Mouse (Mus musculus): ENCODE measurements at regions not wholly inside any gene's neighbourhood (a gene's known extent, or its start where the extent isn't known, plus 50 kb on each side); places are given as distances from the start of the nearest gene placed in this dataset.

DNA sequence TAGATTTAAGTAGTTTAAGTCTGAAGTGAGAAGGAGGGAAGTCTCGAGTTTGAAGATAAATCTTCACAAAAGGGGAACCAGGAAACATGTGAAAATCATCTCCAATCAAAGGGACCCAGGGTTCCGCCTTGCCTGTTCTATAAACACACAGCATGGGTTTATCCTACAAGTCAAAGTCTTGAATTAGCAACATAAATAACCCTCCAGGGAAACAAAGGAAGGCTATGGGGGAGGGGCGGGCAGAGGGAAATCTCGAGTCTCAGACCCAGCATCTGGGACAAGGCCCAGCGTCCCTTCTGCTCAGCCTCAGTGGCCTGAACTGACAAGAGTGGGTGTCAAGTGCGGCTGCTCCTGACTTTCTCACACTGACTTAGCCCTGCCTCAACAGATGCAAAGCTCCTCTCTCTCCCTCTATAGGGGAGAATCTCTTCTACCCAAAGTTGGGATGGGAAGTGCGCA, 240.3 kb upstream of the Lrig3 start:
- DNase-seq (ENCODE audit: low read depth): no peak

DNA sequence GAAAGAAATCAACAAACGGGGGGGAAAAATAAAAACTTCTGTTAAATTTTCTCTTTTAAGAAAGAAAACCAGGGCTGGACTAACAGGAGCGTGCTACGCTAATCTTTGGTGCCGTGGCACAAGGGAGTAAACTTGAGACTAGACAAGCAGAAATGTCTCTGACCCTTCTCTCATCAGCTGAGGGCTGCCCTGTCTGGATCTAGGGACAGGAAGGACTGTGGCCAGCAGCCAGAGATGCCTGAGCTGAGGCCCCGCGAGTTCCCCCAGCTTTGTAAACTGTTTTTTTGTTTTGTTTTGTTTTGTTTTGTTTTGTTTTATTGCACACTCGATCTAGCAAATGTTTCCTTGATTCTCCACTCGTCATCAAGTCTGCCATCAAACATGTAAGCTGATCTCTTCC, 239.4 kb upstream of the Lrig3 start:
- DNase-seq (ENCODE audit: low read depth): no peak

DNA sequence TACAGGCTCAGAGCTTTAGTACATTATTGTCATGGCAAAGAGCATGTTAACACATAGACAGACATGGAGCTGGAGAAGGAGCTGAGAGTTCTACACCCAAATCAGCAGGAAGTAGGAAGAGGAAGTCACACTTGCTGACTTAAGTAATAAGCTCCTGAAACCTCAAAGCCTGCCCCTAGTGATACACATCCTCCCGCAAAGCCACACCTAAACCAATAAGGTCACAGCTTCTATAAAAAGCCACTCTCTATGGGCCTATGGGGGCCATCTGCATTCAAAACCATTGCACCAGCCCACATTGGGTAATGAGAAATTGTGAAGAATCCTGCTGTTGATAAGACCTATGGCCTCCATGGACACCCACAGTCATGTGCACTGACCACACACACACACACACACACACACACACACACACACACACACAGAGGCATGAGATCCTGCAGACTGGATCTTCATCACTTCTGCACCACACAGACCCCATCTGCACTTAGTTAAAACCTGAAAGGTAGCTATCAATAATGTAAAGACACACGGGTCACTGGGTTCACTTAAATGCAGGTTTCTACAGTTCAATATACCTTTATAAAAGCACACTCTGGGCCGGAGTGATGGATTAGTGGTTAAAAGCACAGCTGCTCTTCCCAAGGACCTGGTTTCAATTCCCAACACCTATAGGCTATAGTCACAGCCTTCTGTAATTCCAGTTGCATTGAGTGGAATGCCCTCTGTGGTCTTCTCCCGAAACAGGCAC, 230.0 kb upstream of the Lrig3 start:
- no peak for DNase-seq (ENCODE audit: low read depth)

DNA sequence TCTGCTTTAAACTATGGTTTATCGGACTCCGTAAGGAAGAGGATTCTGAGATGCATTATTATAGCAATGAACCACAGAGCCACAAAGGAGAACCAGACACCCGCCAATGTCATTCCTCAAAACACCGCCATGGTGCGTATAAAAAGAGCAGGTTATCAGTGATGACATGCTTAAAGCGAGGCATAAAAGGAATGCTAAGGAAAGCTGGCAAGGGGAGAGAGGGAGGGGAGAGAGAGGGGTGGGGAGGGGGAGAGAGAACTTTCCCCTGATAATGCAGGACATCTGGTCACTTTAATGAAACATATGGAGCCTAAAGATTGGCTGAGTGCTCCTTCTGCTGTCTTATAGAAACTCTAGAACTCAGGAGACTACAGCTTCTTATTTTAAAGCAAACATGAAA, 222.8 kb upstream of the Lrig3 start:
- no peak for DNase-seq (ENCODE audit: low read depth)

DNA sequence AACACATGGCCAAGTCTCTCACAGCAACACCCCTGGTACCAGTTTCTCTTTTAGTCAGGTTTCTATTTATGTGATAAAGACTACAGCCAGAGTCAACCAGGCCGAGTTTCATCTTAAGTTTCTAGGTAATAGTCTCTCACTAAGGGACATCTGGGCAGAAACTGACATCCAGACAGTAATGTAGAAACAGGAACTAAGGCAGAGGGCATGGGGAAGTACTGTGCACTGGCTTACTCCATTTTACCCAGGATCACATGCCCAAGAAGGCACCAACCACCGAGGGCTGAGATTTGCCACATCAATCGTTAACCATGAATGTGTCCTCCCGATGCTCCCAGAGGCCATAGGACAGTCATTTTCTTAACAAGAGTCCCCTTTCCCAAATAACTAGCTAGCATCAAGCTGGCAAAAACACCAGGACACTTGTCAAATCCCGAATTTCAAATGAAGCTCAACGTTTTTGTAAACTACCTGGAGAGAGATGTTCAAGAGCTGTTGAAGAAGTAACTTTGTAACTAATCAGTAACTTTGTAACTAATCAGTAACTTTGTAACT, 216.9 kb upstream of the Lrig3 start:
- DNase-seq (ENCODE audit: low read depth): no peak

DNA sequence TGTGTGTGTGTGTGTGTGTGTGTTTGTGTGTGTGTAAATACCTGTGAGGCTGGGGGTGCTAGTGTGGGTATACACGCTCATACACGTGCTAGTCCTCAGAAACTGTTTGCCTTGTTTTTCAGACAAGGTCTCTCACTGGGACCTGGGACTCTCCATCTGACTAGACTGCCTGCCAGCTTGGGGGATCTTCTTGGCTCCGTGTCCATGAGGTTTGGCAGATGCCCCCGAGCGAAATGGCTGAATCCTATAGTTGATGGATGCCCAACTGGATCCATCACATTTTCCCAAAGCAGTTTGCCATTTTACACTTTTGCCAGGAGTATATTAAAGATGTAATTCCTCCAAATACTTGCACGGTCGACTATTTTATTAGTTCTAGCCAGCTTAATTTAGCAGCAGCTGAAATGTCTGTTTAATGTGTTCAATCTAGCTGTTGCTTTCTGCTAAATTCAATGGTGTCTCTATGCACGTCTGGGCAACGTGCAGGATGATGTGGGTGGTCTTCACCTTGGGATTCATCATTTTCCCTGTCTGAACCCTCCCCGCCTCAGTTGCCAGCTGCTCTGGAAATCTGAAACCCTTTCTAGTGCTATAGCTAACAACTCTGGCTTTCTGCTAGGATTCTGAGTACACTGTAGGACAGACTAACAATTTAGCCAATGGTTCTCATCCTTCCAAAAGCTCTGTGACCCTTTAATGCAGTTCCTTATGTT, 213.3 kb upstream of the Lrig3 start:
- DNase-seq (ENCODE audit: low read depth): no peak

DNA sequence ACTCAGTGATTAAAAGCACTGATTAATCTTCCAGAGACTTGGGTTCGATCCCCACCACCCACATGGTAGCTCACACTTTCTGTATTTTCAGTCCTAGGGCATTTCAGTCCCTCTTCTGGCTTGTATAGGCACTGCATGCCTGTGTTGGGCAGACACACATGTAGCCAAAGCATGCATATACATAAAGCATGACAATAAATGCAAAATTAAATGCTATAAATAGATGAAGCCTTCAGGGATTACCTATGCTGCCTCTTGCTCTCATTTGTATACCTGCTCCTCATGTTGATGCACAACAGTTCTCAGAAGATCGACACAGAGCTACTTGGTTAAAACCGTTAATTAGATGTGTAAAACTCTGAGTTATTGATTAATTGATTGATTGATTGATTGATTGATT, 206.8 kb upstream of the Lrig3 start:
- no peak for DNase-seq (ENCODE audit: low read depth)

DNA sequence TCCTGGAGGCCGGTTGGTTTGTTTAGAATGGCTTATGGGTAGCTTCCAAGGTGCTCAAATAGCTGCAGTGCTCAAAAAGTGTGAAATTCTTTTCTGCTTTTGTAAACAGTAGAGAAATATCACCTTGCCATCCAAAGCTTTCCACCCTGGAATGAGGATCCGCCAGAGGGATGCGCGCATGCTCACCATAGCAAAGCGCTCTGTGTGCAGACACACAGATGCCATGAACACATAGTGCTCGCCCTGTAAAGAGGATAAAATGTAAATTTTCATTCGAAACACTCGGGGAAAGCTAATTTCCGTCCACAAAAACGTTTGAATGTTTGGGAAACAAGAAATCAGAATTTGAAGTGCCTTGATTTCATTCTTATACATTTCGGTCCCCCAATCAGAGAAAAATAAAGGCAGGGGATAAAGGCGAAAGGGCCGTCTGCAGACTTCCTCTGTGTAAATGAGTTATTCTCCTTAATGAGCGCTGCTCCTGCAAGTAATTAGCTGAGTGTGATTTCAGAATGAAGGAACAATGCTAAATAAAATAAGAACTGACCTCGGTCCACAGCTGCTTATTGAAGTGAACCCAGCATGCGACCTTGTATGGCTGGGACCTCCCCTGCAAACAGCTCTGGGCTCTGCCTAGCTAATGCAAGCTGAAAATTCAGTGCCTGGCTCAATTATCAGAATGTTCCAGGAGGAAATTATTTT, 203.4 kb upstream of the Lrig3 start:
- DNase-seq (ENCODE audit: low read depth): no peak

DNA sequence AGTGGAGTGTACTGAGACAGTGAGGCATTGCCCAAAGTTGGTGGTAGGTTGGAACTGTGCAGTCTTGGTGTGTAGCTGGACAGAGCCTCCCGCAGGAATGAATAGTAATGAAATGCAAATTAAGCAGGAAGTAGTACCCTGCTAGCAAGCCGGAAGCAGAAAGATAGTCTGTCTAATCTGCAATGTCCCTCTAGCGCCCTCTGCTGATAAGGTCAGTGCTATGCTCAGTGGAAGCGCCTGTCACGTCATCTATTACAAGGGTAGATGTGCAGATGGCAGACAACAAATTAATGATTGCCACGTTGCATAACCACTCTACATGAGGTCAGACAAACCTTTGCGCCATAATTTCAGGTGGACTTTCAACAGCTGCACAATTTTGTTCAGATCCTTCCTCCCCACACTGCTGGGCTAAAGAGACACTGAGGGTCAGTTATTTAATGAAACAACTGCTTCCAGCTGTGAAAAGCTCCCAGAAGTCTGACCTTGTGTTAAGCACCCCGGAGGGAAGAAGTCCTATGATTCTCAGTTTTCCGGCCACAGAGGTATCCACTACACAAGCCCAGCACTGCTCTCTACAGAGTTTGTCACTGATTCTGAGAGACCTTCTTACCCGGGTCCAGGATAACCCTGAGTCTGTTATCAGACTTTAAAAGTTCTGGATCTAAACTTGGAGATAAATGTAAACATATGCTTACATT, 201.4 kb upstream of the Lrig3 start:
- DNase-seq (ENCODE audit: low read depth): no peak

DNA sequence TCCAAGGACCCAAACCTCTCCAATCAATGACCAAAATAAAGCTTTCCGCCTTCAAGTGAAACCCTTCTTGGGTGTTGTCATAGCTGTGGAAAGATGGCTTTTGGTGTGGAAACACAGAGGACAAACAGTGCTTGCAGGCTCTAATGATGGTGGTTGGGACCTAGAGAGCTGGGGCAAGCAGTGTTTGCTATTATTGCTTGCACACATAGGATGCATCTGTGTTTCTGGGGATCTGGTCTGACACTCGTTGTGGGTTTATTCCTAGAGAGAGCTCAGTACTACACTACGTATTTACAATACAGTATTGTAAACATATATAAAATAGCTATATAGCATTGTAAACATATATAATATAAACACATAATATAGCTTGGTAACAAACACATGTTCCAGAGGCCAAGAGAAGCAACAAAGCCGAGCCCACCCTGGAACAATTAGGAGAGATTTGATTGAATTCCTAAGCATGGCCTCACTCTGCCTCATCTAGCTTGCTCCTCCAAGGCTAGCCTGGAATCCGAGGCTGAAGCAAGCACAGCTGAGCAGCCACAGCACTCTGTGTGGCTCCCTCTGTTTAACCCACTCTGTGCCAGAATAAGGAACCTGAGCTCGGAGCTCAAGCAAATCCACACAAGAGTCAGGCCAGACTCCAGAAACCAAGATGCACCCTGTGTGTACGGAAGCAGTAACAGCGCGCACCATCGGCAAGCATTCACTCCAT, 200.7 kb upstream of the Lrig3 start:
- no peak for DNase-seq (ENCODE audit: low read depth)

DNA sequence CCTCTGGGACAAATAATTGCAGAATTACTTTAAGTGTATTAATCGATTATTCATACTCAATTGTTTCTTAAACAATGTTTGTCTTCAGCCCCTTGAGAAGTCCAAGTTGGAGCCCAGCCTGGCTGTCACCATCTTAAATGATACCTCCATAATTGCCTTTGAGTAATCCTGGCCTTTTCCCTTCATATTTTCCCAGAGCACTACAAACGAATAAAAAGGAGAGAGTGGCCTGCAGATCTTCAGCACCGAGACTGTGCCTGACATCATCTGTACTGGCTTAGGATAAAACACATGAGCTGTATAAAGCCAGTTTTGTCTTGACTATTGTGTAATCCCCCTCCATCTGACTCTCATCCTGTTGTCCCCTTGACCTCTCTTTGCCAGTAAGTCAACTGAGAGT, 197.7 kb upstream of the Lrig3 start:
- DNase-seq (ENCODE audit: low read depth): no peak

DNA sequence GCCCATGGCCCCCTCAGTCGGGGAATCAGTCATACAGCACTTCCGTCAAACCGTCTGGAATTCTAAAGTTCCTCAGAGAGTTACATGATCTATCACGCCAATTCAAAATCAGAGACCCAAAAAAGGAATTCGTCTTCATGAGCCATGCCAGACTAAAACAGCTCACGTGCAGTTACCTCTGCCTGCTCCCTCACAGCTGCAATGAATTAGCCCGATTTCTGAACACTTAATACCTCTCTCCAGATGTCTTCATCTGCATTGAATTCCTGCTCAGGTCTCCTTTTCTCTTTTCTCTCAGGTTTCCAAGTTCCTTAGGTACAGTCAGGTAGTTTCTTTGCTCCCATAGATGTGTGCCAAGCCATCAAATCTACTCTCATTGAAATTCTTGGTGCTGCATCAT, 192.4 kb upstream of the Lrig3 start:
- no peak for DNase-seq (ENCODE audit: low read depth)

DNA sequence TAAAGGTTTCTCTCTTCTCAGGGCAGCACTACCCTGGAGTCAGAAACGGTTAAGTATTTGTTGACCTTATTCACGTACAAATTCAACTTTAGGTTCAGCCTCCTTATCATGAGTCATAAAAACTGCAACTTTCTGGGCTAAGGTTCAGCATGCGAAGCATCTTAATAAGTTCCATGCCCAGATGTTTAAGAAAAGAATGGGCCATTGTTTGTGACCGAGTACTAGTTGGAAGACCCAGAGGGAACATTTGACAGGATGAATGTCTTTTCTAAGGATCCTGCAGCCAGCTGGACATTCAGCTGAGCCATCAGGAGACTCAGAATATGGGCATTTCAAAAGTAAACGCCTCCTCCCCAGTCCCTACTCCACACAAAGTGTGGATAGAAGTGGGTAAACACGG, 183.5 kb upstream of the Lrig3 start:
- DNase-seq (ENCODE audit: low read depth): no peak

DNA sequence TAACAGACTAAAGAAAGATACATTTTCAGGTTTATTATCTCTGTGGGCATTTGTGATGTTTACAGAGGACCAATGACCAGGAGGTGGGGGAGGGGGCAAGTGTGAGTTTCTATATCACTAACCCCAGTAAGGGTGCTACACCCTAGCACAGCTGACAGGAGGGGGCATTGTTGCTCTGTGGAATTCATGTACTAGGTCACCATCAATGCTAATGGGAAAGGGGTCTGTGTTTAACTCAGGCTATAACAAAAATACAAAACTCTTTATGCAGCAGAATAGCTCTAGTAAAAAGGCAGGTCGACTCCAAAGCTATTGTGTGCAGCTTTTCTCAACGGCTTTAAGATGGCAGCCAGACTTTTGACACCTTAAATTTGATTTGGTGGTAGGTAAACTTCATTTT, 181.1 kb upstream of the Lrig3 start:
- DNase-seq (ENCODE audit: low read depth): no peak

DNA sequence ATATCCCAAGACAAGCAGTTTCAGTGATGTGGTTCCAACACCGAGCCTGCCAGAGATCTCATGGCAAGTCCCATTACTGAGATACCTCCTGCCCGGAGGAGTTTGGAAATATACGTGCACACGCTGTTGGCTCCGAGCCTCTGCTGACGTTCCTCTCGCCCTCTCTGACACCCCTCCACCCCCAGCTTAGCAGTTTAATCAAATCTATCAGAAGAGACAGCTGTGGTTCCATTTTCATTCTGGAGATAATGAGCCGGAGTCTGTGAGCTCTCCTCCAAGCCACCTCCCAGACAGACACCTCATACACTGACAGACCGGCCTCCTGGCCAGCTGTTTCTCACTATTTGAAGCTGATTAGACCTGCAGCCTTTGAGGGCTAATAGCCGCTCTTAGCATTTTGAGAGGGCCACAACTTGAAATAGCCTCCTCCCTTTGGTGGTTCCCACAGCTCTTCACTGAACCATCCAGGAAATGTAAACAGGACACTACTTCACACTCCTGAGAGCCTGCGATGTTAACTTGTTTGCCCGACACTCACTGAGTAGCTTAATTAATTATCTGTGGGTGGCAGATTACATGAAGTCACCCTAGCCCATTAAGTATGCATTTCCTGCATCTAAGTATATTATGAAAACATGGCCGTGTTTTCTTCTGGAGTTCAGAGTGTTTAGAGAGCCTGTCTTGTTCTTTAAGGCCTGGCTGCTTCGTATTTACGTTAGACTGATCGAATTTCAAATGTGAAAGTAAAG, 180.3 kb upstream of the Lrig3 start:
- peak; percentile 23 for DNase-seq (ENCODE audit: low read depth)

DNA sequence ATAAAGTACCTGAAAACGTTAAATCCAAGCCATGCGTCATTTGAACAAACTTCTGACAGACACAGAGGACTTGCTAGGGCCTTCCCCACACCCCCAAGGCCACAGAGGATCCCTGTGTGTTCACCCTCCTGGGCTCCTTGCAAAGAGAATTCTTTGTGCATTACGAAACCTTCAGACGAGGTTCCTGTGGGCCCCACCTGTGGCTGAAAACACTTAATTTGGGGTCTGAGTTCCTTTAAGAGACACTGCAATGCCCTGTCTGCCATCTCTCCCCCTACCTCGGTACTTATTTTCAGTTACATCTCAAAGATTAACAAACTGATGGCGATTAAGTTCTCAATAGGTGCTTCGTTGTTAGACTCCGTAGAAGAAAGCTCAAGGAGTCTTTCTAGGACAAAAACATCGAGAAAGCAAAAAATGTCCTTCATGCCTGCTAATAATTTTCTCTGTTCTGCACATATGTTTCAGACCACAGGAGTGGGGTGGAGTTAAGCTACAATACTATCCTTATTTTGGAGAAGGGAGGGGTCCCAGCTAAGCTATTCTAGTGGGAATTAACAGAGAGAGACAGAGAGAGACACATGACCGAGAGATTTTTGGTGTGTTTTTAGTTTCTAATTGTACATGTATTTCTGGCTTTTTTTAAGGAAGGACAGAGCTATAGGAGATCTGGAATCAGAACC, 179.6 kb upstream of the Lrig3 start:
- DNase-seq (ENCODE audit: low read depth): no peak

DNA sequence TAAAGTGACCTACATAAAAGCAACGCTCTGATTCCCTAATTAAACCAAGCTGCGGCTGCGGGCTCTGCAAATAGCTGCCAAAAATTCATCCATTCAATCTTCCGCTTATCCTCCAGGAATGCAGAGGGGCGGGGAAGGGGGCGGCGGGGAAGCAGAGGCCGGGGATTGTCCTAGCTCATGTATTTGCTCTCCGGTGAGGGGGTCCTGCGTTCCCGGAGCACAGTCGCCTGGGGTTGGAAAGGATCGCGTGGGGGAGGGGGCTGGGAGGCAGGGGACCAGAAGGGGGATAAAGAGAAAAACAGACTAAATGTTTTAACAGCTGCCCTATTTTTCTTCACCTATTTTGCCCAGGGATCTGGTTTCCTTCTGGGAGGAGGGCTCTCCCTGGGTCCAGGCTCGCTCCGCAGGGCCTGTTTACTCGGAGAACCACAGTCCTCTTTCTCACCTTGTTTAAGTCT, 179.1 kb upstream of the Lrig3 start:
- DNase-seq (ENCODE audit: low read depth): no peak

DNA sequence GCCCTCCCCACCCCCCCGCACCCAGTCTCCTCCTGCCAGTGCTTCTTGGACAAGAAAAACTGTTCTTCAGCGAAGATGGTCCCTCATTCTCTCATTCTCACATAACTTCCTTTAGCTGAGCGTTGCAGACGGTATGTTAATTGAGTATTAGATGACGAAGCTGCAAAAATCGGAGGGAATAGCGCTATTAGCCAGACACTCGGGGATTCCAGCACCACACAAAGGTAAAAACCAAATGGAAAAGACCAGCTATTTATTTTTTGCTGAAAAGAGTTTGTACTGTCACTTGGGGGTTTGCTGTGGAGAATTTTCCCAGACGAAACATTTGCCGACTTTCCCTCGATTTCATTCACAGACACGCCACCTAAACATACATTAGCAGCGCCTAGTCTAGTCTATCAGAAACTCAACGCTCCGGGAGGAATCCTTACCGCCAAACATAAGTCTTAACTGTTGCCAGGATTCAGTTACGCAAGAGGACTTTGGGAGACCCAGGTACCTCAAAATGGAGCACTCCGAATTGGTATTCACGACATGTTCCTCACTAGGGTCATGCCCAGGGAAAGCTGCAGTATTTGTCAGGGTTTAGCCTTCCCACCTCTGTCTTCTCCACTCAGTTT, 178.4 kb upstream of the Lrig3 start:
- DNase-seq (ENCODE audit: low read depth): no peak

DNA sequence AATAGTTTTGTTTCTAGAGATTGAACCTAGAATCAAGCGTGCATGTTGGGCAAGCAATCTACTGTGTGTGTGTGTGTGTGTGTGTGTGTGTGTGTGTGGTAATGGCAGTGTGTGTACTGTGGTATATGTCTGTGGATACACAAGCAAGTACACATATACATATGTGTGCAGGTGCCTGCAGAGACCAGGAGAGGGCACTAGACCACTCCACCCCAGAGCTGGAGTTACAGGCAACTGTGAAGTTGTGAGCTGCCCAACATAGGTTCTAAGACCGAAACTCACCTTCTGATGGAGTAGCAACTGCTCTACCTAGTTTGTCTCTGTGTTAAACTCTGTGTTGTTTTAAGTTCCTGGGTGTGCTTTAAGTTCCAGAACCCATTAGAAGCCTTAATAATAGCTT, 177.7 kb upstream of the Lrig3 start:
- DNase-seq (ENCODE audit: low read depth): no peak
